Mouse (Mus musculus): Measurements from ENCODE around the gene Nfkbil1.

GRCm38 (mm10) chr17:35237504-35237903 lies 1.9 kb upstream of the Nfkbil1 start:
- no peak for TF ChIP-seq CTCF (IDR thresholded peaks at IDR 0.05; ENCODE audit: borderline replicate concordance, control insufficient read depth, extremely low read depth, insufficient read depth, low read length, poor library complexity)
- no peak for TF ChIP-seq POLR2A (IDR thresholded peaks at IDR 0.05; ENCODE audit: control insufficient read depth, extremely low read depth, insufficient read depth, low read length, poor library complexity)

Data from thymus, adult 2 months (tissue).